Mouse (Mus musculus) heart, adult 2 months (tissue): ENCODE results near the gene Abcc5. TPM values are rescaled to one million over a fixed set of nuclear protein-coding genes. Genes with fewer than 3 reads are reported as not detected.
"Not testable (repeated sequence)": the region's sequence is repeated elsewhere in the genome, so short reads cannot be mapped to it uniquely, and the experiment has no call there.

Experiments
- DNase-seq, 2 experiments: peaks; one replicate each; pipeline ENCODE4 v3.0.0; 2021
- H3K27ac ChIP-seq: fragments of 200-600 bp; 2 replicates; pipeline ENCODE4 v1.8.1; 2022
- H3K27me3 ChIP-seq: fragments of 200-500 bp; 2 replicates; pipeline ENCODE4 v1.6.1; 2012; ENCODE audit warnings: mild to moderate bottlenecking, low read length, inconsistent platforms, mixed read lengths; ENCODE audit not compliant: control insufficient read depth, insufficient read depth
- H3K36me3 ChIP-seq: fragments of 200-500 bp; 2 replicates; pipeline ENCODE4 v1.6.1; 2012; ENCODE audit warnings: low read length, inconsistent platforms; ENCODE audit not compliant: control insufficient read depth, insufficient read depth
- H3K4me1 ChIP-seq: fragments of 200-500 bp; 2 replicates; pipeline ENCODE4 v1.6.1; 2011; ENCODE audit warnings: low read length; ENCODE audit not compliant: control insufficient read depth, insufficient read depth
- H3K4me3 ChIP-seq: fragments of 200-600 bp; 2 replicates; pipeline ENCODE4 v1.8.1; 2022
- H3K79me2 ChIP-seq: fragments of 200-500 bp; replicated peaks from 2 replicates; pipeline ENCODE4 v1.6.1; 2012; ENCODE audit warnings: mild to moderate bottlenecking, inconsistent platforms, low read length, moderate library complexity, mixed read lengths; ENCODE audit not compliant: control insufficient read depth, insufficient read depth
- H3K9ac ChIP-seq: fragments of 200-500 bp; 2 replicates; pipeline ENCODE4 v1.6.1; 2012; ENCODE audit warnings: low read depth, mild to moderate bottlenecking, control low read depth, inconsistent platforms, low read length, mixed read lengths
- CTCF ChIP-seq: fragments of 200-600 bp; IDR thresholded peaks from 2 replicates; pipeline ENCODE4 v1.8.1; 2022; ENCODE audit warnings: antibody characterized with exemption, mild to moderate bottlenecking, moderate library complexity
- EP300 ChIP-seq: fragments of 200-500 bp; IDR thresholded peaks from 2 replicates; pipeline ENCODE4 v1.6.1; 2011; ENCODE audit warnings: low read depth, low read length, control low read depth; ENCODE audit not compliant: insufficient read depth
- POLR2A ChIP-seq: fragments of 200-500 bp; IDR thresholded peaks from 2 replicates; pipeline ENCODE4 v1.6.1; 2011; ENCODE audit warnings: mild to moderate bottlenecking, low read depth, low read length, control low read depth; ENCODE audit not compliant: insufficient read depth
- WGBS: fragments of 180-500 bp; shearing (Covaris S2); methylation state at CpG from one replicate; pipeline ENCODE4 v1.1.7; 2018; 5-methylcytosine and 5-hydroxymethylcytosine counted together
- intact Hi-C: fragments of 180-260 bp; cut with DNase I; formaldehyde crosslinking; loops from one replicate; pipeline ENCODE4 v1.15.1; 2025
- polyA plus RNA-seq: library from polyadenylated mRNA; depleted of rRNA; stranded (reverse); fragments of >200 nt; gene quantifications from 2 replicates; pipeline ENCODE4 v1.2.3, GENCODE M21; 2012
- total RNA-seq, 2 experiments: library from RNA; stranded (reverse); gene quantifications; 2 replicates each; pipeline ENCODE4 v1.2.3; 2021

Abcc5 gene
- total and polyA plus RNA-seq, 3 experiments = 22.6 to 61.4 (median 25.6) TPM

- H3K27ac ChIP-seq = no peak overlapping the region
- no peaks in the 10 kb centered on the region for H3K36me3 ChIP-seq
- intact Hi-C loops = loop anchor here (10.0 kb wide), 1 partner anchor 746 kb away; no protein-coding TSS in a partner anchor
- no peaks in the 10 kb centered on the region for H3K27me3 ChIP-seq
- no peak for DNase-seq
- WGBS = 89% methylated on average over 2 of the region's 2 CpGs
- H3K9ac ChIP-seq = no peak overlapping the region
- H3K4me1 ChIP-seq = no peaks in the 10 kb centered on the region
- H3K79me2 ChIP-seq = no peaks in the 10 kb centered on the region
- H3K4me3 ChIP-seq = no peak overlapping the region
- no peak for TF ChIP-seq POLR2A
- no peak for TF ChIP-seq EP300
- no peak for TF ChIP-seq CTCF
Measured at GRCm38 (mm10) chr16:20470981-20471380, 44.8 kb upstream of the Abcc5 start.

GRCm38 (mm10) chr16:20464725-20465124, 38.5 kb upstream of the Abcc5 start:
- Histone ChIP-seq H3K4me1 (no peaks in the 10 kb centered on the region), H3K79me2 (no peaks in the 10 kb centered on the region), H3K9ac (no peak overlapping the region), H3K36me3 (no peaks in the 10 kb centered on the region), H3K4me3 (no peak overlapping the region), H3K27me3 (no peaks in the 10 kb centered on the region), H3K27ac (no peak overlapping the region)
- DNase-seq = no peak
- intact Hi-C loops = no loop called here
- TF ChIP-seq EP300 (no peak), POLR2A (no peak), CTCF (no peak)

- H3K9ac ChIP-seq, H3K79me2 ChIP-seq, H3K27ac ChIP-seq, H3K4me3 ChIP-seq, H3K36me3 ChIP-seq, H3K27me3 ChIP-seq, DNase-seq, H3K4me1 ChIP-seq, intact Hi-C loops: not testable (repeated sequence)
- 88% methylated on average over 5 of the region's 5 CpGs for WGBS
Measured at GRCm38 (mm10) chr16:20458736-20459135, 32.5 kb upstream of the Abcc5 start.

GRCm38 (mm10) chr16:20456106-20456505, 29.9 kb upstream of the Abcc5 start:
- Histone ChIP-seq H3K27ac (no peak overlapping the region), H3K4me1 (no peaks in the 10 kb centered on the region), H3K36me3 (no peaks in the 10 kb centered on the region), H3K9ac (no peak overlapping the region), H3K79me2 (no peaks in the 10 kb centered on the region), H3K27me3 (no peaks in the 10 kb centered on the region), H3K4me3 (no peak overlapping the region)
- DNase-seq = no peak
- TF ChIP-seq EP300 = no peak
- no peak for TF ChIP-seq POLR2A
- TF ChIP-seq CTCF = no peak
- 32% methylated on average over 1 of the region's 1 CpGs for WGBS
- intact Hi-C loops = no loop called here

GRCm38 (mm10) chr16:20454155-20454654, 28.0 kb upstream of the Abcc5 start:
- Histone ChIP-seq H3K4me1 (no peaks in the 10 kb centered on the region), H3K36me3 (no peaks in the 10 kb centered on the region), H3K27me3 (no peaks in the 10 kb centered on the region), H3K9ac (no peak overlapping the region), H3K4me3 (no peak overlapping the region), H3K79me2 (no peaks in the 10 kb centered on the region), H3K27ac (no peak overlapping the region)
- DNase-seq = no peak
- TF ChIP-seq EP300 (no peak), CTCF (no peak), POLR2A (no peak)
- 92% methylated on average over 6 of the region's 6 CpGs for WGBS
- intact Hi-C loops = no loop called here

- Histone ChIP-seq H3K79me2 (no peaks in the 10 kb centered on the region), H3K4me1 (no peaks in the 10 kb centered on the region), H3K27me3 (no peaks in the 10 kb centered on the region), H3K9ac (no peak overlapping the region), H3K36me3 (no peaks in the 10 kb centered on the region), H3K4me3 (no peak overlapping the region), H3K27ac (no peak overlapping the region)
- TF ChIP-seq CTCF (no peak), EP300 (no peak), POLR2A (no peak)
- DNase-seq = no peak
- WGBS = 69% methylated on average over 6 of the region's 6 CpGs
- intact Hi-C loops = no loop called here
Measured at GRCm38 (mm10) chr16:20451774-20452173, 25.6 kb upstream of the Abcc5 start.
